Mouse (Mus musculus) liver, embryonic 12.5 days (tissue): ENCODE results near the gene Lmod1. TPM values are rescaled to one million over a fixed set of nuclear protein-coding genes. Genes with fewer than 3 reads are reported as not detected.
A peak's percentile ranks its signal among the peaks of the same experiment; 100 is the strongest.

Source experiments
- ATAC-seq: fragments of 200-750 bp; cut with Nextera tagmentation; 2 replicates; pipeline ENCODE4 v1.8.0; 2017; ENCODE audit warnings: moderate number of reproducible peaks, mild to moderate bottlenecking, moderate library complexity
- H3K27ac ChIP-seq: fragments of 300-500 bp; sonication (generic); 2 replicates; pipeline ENCODE4 v1.5.1; 2016; ENCODE audit warnings: mild to moderate bottlenecking
- H3K27me3 ChIP-seq: fragments of 300-500 bp; sonication (generic); replicated peaks from 2 replicates; pipeline ENCODE4 v1.6.1; 2016; ENCODE audit warnings: mild to moderate bottlenecking, moderate library complexity
- H3K36me3 ChIP-seq: fragments of 300-500 bp; sonication (generic); 2 replicates; pipeline ENCODE4 v1.6.1; 2016; ENCODE audit warnings: mild to moderate bottlenecking, moderate library complexity
- H3K4me1 ChIP-seq: fragments of 300-500 bp; sonication (generic); 2 replicates; pipeline ENCODE4 v1.6.1; 2016
- H3K4me2 ChIP-seq: fragments of 300-500 bp; sonication (generic); 2 replicates; pipeline ENCODE4 v1.6.1; 2016; ENCODE audit warnings: mild to moderate bottlenecking, moderate library complexity
- H3K4me3 ChIP-seq: fragments of 300-500 bp; sonication (generic); 2 replicates; pipeline ENCODE4 v1.5.1; 2016; ENCODE audit warnings: mild to moderate bottlenecking, moderate library complexity
- H3K9ac ChIP-seq: fragments of 300-500 bp; sonication (generic); 2 replicates; pipeline ENCODE4 v1.6.1; 2016; ENCODE audit warnings: mild to moderate bottlenecking, moderate library complexity
- H3K9me3 ChIP-seq: fragments of 300-500 bp; sonication (generic); replicated peaks from 2 replicates; pipeline ENCODE4 v1.6.1; 2016; ENCODE audit warnings: mild to moderate bottlenecking, moderate library complexity
- WGBS: fragments of 180-500 bp; shearing (Covaris S2); methylation state at CpG from one replicate; pipeline ENCODE4 v1.1.7; 2016; ENCODE audit not compliant: insufficient replicate concordance; 5-methylcytosine and 5-hydroxymethylcytosine counted together
- polyA plus RNA-seq: library from polyadenylated mRNA; unstranded; fragments of >200 nt; fragmentation: Nextera tagmentation; extraction: Ambion mirVana; gene quantifications from 2 replicates; pipeline ENCODE4 v1.2.1, GENCODE M21; 2016

The Lmod1 gene
- polyA plus RNA-seq, 1 experiment from 2014 or later, result 0.12 TPM

- no peak for ATAC-seq
- H3K4me1 ChIP-seq, result peaks cover 10% of the 10 kb centered on the region; the same call in 1 of the 2 replicates
- no peak overlapping the region for H3K4me2 ChIP-seq
- no peak overlapping the region for H3K9ac ChIP-seq
- no peaks in the 10 kb centered on the region for H3K9me3 ChIP-seq
- no peaks in the 10 kb centered on the region for H3K36me3 ChIP-seq
- H3K27me3 ChIP-seq, result peaks cover 22% of the 10 kb centered on the region
- no peak overlapping the region for H3K27ac ChIP-seq
- no peak overlapping the region for H3K4me3 ChIP-seq
Observed at GRCm38 (mm10) chr1:135366380-135366779, 41.8 kb downstream of the Lmod1 start.

- no peaks in the 10 kb centered on the region for H3K9me3 ChIP-seq
- H3K9ac ChIP-seq, result no peak overlapping the region
- WGBS, result 71% methylated on average over 7 of the region's 7 CpGs
- H3K4me2 ChIP-seq, result no peak overlapping the region
- no peaks in the 10 kb centered on the region for H3K36me3 ChIP-seq
- no peak overlapping the region for H3K4me3 ChIP-seq
- H3K4me1 ChIP-seq, result peaks cover 10% of the 10 kb centered on the region; the same call in 1 of the 2 replicates
- peaks cover 25% of the 10 kb centered on the region for H3K27me3 ChIP-seq
- no peak overlapping the region for H3K27ac ChIP-seq
- no peak for ATAC-seq
Observed at GRCm38 (mm10) chr1:135367005-135367404, 42.4 kb downstream of the Lmod1 start.

- no peak for ATAC-seq
- no peaks in the 10 kb centered on the region for H3K36me3 ChIP-seq
- H3K27ac ChIP-seq, result no peak overlapping the region
- H3K4me3 ChIP-seq, result no peak overlapping the region
- H3K27me3 ChIP-seq, result peaks cover 31% of the 10 kb centered on the region
- H3K4me1 ChIP-seq, result peaks cover 10% of the 10 kb centered on the region; the same call in 1 of the 2 replicates
- no peak overlapping the region for H3K9ac ChIP-seq
- no peak overlapping the region for H3K4me2 ChIP-seq
- WGBS, result 62% methylated on average over 8 of the region's 8 CpGs
- H3K9me3 ChIP-seq, result no peaks in the 10 kb centered on the region
Observed at GRCm38 (mm10) chr1:135367595-135367994, 43.0 kb downstream of the Lmod1 start.

- H3K4me3 ChIP-seq, result peak overlapping the region; percentile 41
- H3K36me3 ChIP-seq, result no peaks in the 10 kb centered on the region
- H3K9me3 ChIP-seq, result no peaks in the 10 kb centered on the region
- 3% methylated on average over 20 of the region's 20 CpGs for WGBS
- H3K27me3 ChIP-seq, result peaks cover 38% of the 10 kb centered on the region
- no peak overlapping the region for H3K27ac ChIP-seq
- H3K9ac ChIP-seq, result peak overlapping the region; percentile 39; the same call in 1 of the 2 replicates
- H3K4me2 ChIP-seq, result peak overlapping the region; percentile 72
- peaks cover 10% of the 10 kb centered on the region; the same call in 1 of the 2 replicates for H3K4me1 ChIP-seq
- no peak for ATAC-seq
Observed at GRCm38 (mm10) chr1:135368245-135368644, 43.6 kb downstream of the Lmod1 start.

GRCm38 (mm10) chr1:135368982-135369381 lies 44.4 kb downstream of the Lmod1 start:
- no peak for ATAC-seq

GRCm38 (mm10) chr1:135369415-135369814 lies 44.8 kb downstream of the Lmod1 start:
- no peak for ATAC-seq
- peaks cover 16% of the 10 kb centered on the region; the same call in 1 of the 2 replicates for H3K4me1 ChIP-seq
- H3K27ac ChIP-seq, result no peak overlapping the region
- WGBS, result 71% methylated on average over 5 of the region's 5 CpGs
- no peaks in the 10 kb centered on the region for H3K9me3 ChIP-seq
- H3K4me3 ChIP-seq, result no peak overlapping the region
- H3K9ac ChIP-seq, result no peak overlapping the region
- no peak overlapping the region for H3K4me2 ChIP-seq
- H3K27me3 ChIP-seq, result peaks cover 48% of the 10 kb centered on the region
- H3K36me3 ChIP-seq, result no peaks in the 10 kb centered on the region

More at GRCm38 (mm10) chr1:135368982-135369381, 44.4 kb downstream of the Lmod1 start:
- Histone ChIP-seq H3K9me3 (no peaks in the 10 kb centered on the region), H3K4me3 (peak overlapping the region; percentile 41; the same call in 1 of the 2 replicates), H3K36me3 (no peaks in the 10 kb centered on the region), H3K27me3 (peaks cover 43% of the 10 kb centered on the region), H3K4me2 (peak overlapping the region; percentile 72), H3K4me1 (peaks cover 12% of the 10 kb centered on the region; the same call in 1 of the 2 replicates), H3K9ac (no peak overlapping the region), H3K27ac (no peak overlapping the region)
- 14% methylated on average over 14 of the region's 14 CpGs for WGBS

- no peak for ATAC-seq
- no peak overlapping the region for H3K27ac ChIP-seq
- H3K9me3 ChIP-seq, result no peaks in the 10 kb centered on the region
- H3K4me2 ChIP-seq, result no peak overlapping the region
- no peaks in the 10 kb centered on the region for H3K36me3 ChIP-seq
- 48% methylated on average over 4 of the region's 4 CpGs for WGBS
- H3K4me3 ChIP-seq, result no peak overlapping the region
- no peak overlapping the region for H3K9ac ChIP-seq
- peaks cover 69% of the 10 kb centered on the region for H3K27me3 ChIP-seq
- H3K4me1 ChIP-seq, result peaks cover 19% of the 10 kb centered on the region; the same call in 1 of the 2 replicates
Observed at GRCm38 (mm10) chr1:135373171-135373677, 48.6 kb downstream of the Lmod1 start.

- Histone ChIP-seq H3K27me3 (peaks cover 65% of the 10 kb centered on the region), H3K9me3 (no peaks in the 10 kb centered on the region), H3K27ac (no peak overlapping the region), H3K4me3 (peak overlapping the region; percentile 53), H3K4me2 (peak overlapping the region; percentile 76), H3K36me3 (no peaks in the 10 kb centered on the region), H3K9ac (peak overlapping the region; percentile 57), H3K4me1 (peaks cover 11% of the 10 kb centered on the region; the same call in 1 of the 2 replicates)
- WGBS, result 8% methylated on average over 19 of the region's 19 CpGs
- no peak for ATAC-seq
Observed at GRCm38 (mm10) chr1:135374175-135374867, 49.7 kb downstream of the Lmod1 start.

- peak within 1 kb of the TSS; percentile 57 for H3K9ac ChIP-seq
Observed at GRCm38 (mm10) chr1:135374868-135375581, 50.4 kb downstream of the Lmod1 start, which contains the start of gene Shisa4. Shisa4 (minus strand) TSS chr1:135375237.

GRCm38 (mm10) chr1:135378576-135378975 lies 54.0 kb downstream of the Lmod1 start:
- Histone ChIP-seq H3K9ac (no peak overlapping the region), H3K4me2 (no peak overlapping the region), H3K27ac (no peak overlapping the region), H3K36me3 (peaks cover 11% of the 10 kb centered on the region), H3K27me3 (peaks cover 42% of the 10 kb centered on the region), H3K4me3 (no peak overlapping the region), H3K9me3 (no peaks in the 10 kb centered on the region), H3K4me1 (peaks cover 11% of the 10 kb centered on the region; the same call in 1 of the 2 replicates)
- WGBS, result 55% methylated on average over 9 of the region's 9 CpGs
- no peak for ATAC-seq

More at GRCm38 (mm10) chr1:135374868-135375581, 50.4 kb downstream of the Lmod1 start, which contains the start of gene Shisa4:
- 4% methylated on average over 38 of the region's 38 CpGs for WGBS
- Histone ChIP-seq H3K4me2 (peak within 1 kb of the TSS; percentile 76), H3K27ac (no peak within 1 kb of the TSS), H3K4me3 (peak within 1 kb of the TSS; percentile 53), H3K9me3 (no peaks in the 10 kb centered on the region), H3K36me3 (no peaks in the 10 kb centered on the region), H3K27me3 (peaks cover 60% of the 10 kb centered on the region), H3K4me1 (peaks cover 11% of the 10 kb centered on the region; the same call in 1 of the 2 replicates)
- peak; percentile 56 for ATAC-seq

GRCm38 (mm10) chr1:135379048-135379447 lies 54.4 kb downstream of the Lmod1 start:
- WGBS, result 40% methylated on average over 2 of the region's 2 CpGs
- no peaks in the 10 kb centered on the region for H3K9me3 ChIP-seq
- no peak overlapping the region for H3K9ac ChIP-seq
- H3K4me2 ChIP-seq, result no peak overlapping the region
- no peak overlapping the region for H3K4me3 ChIP-seq
- H3K4me1 ChIP-seq, result peaks cover 9% of the 10 kb centered on the region; the same call in 1 of the 2 replicates
- H3K36me3 ChIP-seq, result peaks cover 16% of the 10 kb centered on the region
- no peak for ATAC-seq
- no peak overlapping the region for H3K27ac ChIP-seq
- peaks cover 38% of the 10 kb centered on the region for H3K27me3 ChIP-seq
